8 mouse cellular contexts compared by ENCODE assay signal in genomic region chr17:65950622-65951404, GRCm38 (mm10). TPM values are rescaled to one million over a fixed set of nuclear protein-coding genes. Genes with fewer than 3 reads are reported as not detected.
A peak's percentile ranks its signal among the peaks of the same experiment; 100 is the strongest.
DNase-seq lines count a peak whose midpoint lies in the region; ATAC-seq lines count a peak whose summit lies in the region.

TSS of gene Twsg1 (minus strand) at chr17:65951226.

- H3K9ac ChIP-seq in forebrain, embryonic 11.5 days (ENCODE audit: low read length), result peak within 1 kb of the TSS; percentile 93
- H3K9ac ChIP-seq in heart, embryonic 16.5 days (ENCODE audit: low read length), result peak within 1 kb of the TSS; percentile 97
- peak within 1 kb of the TSS; percentile 87 for H3K9ac ChIP-seq in liver, embryonic 15.5 days
- H3K9ac ChIP-seq in neural tube, embryonic 12.5 days, result peak within 1 kb of the TSS; percentile 95

- H3K36me3 ChIP-seq in forebrain, embryonic 11.5 days (ENCODE audit: control insufficient read depth, insufficient read depth, low read length), result peaks cover 2% of the 10 kb centered on the region; the same call in 1 of the 2 replicates
- H3K36me3 ChIP-seq in heart, embryonic 16.5 days (ENCODE audit: control insufficient read depth, insufficient read depth), result peaks cover 13% of the 10 kb centered on the region
- 0 out of 2 replicates have a peak, but pooled peaks cover 14% of the 10 kb centered on the region for H3K36me3 ChIP-seq in liver, embryonic 15.5 days (replicated peaks)
- peaks cover 22% of the 10 kb centered on the region for H3K36me3 ChIP-seq in neural tube, embryonic 12.5 days

- peak within 1 kb of the TSS; percentile 94 for H3K4me3 ChIP-seq in forebrain, embryonic 11.5 days (ENCODE audit: low read depth, low read length)
- peak within 1 kb of the TSS; percentile 95 for H3K4me3 ChIP-seq in heart, embryonic 16.5 days (ENCODE audit: low read length)
- peak within 1 kb of the TSS; percentile 86 for H3K4me3 ChIP-seq in liver, embryonic 15.5 days (replicated peaks)
- peak within 1 kb of the TSS; percentile 85 for H3K4me3 ChIP-seq in neural tube, embryonic 12.5 days

- peak within 1 kb of the TSS; percentile 53 for H3K4me2 ChIP-seq in forebrain, embryonic 11.5 days (ENCODE audit: low read depth, low read length, severe bottlenecking)
- H3K4me2 ChIP-seq in heart, embryonic 16.5 days (ENCODE audit: low read depth, low read length), result peak within 1 kb of the TSS; percentile 75
- H3K4me2 ChIP-seq in liver, embryonic 15.5 days, result peak within 1 kb of the TSS; percentile 93
- peak within 1 kb of the TSS; percentile 64 for H3K4me2 ChIP-seq in neural tube, embryonic 12.5 days (replicated peaks)

- ATAC-seq in forebrain, embryonic 11.5 days (replicated peaks; ENCODE audit: low FRiP score), result peak; percentile 98
- ATAC-seq in heart, embryonic 16.5 days (replicated peaks; ENCODE audit: extremely low read depth, insufficient read depth, low FRiP score), result peak; percentile 97
- peak; percentile 98 for ATAC-seq in liver, embryonic 15.5 days (ENCODE audit: insufficient read depth)
- ATAC-seq in neural tube, embryonic 12.5 days (ENCODE audit: low FRiP score, low read depth), result peak; percentile 97

- DNase-seq in CD8-positive naive resting alpha-beta T cell, adult 2 months (ENCODE audit: low read depth in 2 of 2, low spot score in 2 of 2), result peak; percentile 94
- DNase-seq in c-Kit-positive CD71-negative TER-119-negative erythroid progenitor cells, embryonic 14.5 days (ENCODE audit: low read depth), result peak; percentile 81
- DNase-seq in forebrain, embryonic 11.5 days (ENCODE audit: low spot score), result peak; percentile 95
- peak; percentile 96 to 99 for DNase-seq in kidney, postnatal 36 days
- DNase-seq in telencephalon, adult 2 months (ENCODE audit: low read depth, low spot score), result peak; percentile 66

- H3K27ac ChIP-seq in forebrain, embryonic 11.5 days (ENCODE audit: low read depth, low read length), result peak within 1 kb of the TSS; percentile 75
- H3K27ac ChIP-seq in heart, embryonic 16.5 days (ENCODE audit: low read length), result peak within 1 kb of the TSS; percentile 92
- H3K27ac ChIP-seq in liver, embryonic 15.5 days (replicated peaks), result peak within 1 kb of the TSS; percentile 85
- peak within 1 kb of the TSS; percentile 66; the same call in 1 of the 2 replicates for H3K27ac ChIP-seq in neural tube, embryonic 12.5 days

- WGBS in forebrain, embryonic 11.5 days, result under 1% methylated on average over 62 of the region's 87 CpGs
- under 1% methylated on average over 80 of the region's 87 CpGs for WGBS in heart, embryonic 16.5 days
- WGBS in liver, embryonic 15.5 days (ENCODE audit: insufficient replicate concordance), result under 1% methylated on average over 87 of the region's 87 CpGs
- under 1% methylated on average over 79 of the region's 87 CpGs for WGBS in neural tube, embryonic 12.5 days

- H3K4me1 ChIP-seq in forebrain, embryonic 11.5 days (replicated peaks; ENCODE audit: control insufficient read depth, insufficient read depth, low read length), result no peaks in the 10 kb centered on the region
- peaks cover 11% of the 10 kb centered on the region for H3K4me1 ChIP-seq in heart, embryonic 16.5 days (ENCODE audit: control insufficient read depth, insufficient read depth, low read length)
- peaks cover 28% of the 10 kb centered on the region for H3K4me1 ChIP-seq in liver, embryonic 15.5 days (replicated peaks)
- H3K4me1 ChIP-seq in neural tube, embryonic 12.5 days, result 0 out of 2 replicates have a peak, but pooled peaks cover 7% of the 10 kb centered on the region

- H3K27me3 ChIP-seq in forebrain, embryonic 11.5 days (ENCODE audit: control insufficient read depth, insufficient read depth, low read length), result no peaks in the 10 kb centered on the region; the same call in 1 of the 2 replicates
- H3K27me3 ChIP-seq in heart, embryonic 16.5 days (ENCODE audit: control insufficient read depth, insufficient read depth, low read length), result no peaks in the 10 kb centered on the region
- no peaks in the 10 kb centered on the region for H3K27me3 ChIP-seq in liver, embryonic 15.5 days
- H3K27me3 ChIP-seq in neural tube, embryonic 12.5 days (replicated peaks), result no peaks in the 10 kb centered on the region

- H3K9me3 ChIP-seq in forebrain, embryonic 11.5 days (ENCODE audit: control insufficient read depth, low read length), result no peaks in the 10 kb centered on the region
- H3K9me3 ChIP-seq in heart, embryonic 16.5 days (replicated peaks; ENCODE audit: control insufficient read depth, low read length), result no peaks in the 10 kb centered on the region
- no peaks in the 10 kb centered on the region for H3K9me3 ChIP-seq in liver, embryonic 15.5 days (replicated peaks)
- H3K9me3 ChIP-seq in neural tube, embryonic 12.5 days, result no peaks in the 10 kb centered on the region

RNA-seq across cellular contexts. Expression of gene Twsg1, which starts in this region (rescaled TPM):
- 107 and 115 TPM in 2 replicates for polyA plus RNA-seq in forebrain, embryonic 11.5 days (2014; fragmentation: Nextera tagmentation; extraction: Ambion mirVana)
- polyA plus RNA-seq in heart, embryonic 16.5 days (2015; fragmentation: Nextera tagmentation; extraction: Ambion mirVana), result 101 and 105 TPM in 2 replicates
- 16.1 and 17.0 TPM in 2 replicates for polyA plus RNA-seq in liver, embryonic 15.5 days (2015; fragmentation: Nextera tagmentation; extraction: Ambion mirVana)
- polyA plus RNA-seq in neural tube, embryonic 12.5 days (2016; fragmentation: Nextera tagmentation; extraction: Ambion mirVana), result 75.0 and 79.0 TPM in 2 replicates

Comparison
In these comparisons a context has a peak if more than half of its experiments do, and no peak if none do; other contexts are left out.
1. Peak in every context shown above with its lines: DNase-seq, ATAC-seq, H3K4me3 ChIP-seq and H3K27ac ChIP-seq.